Mouse (Mus musculus): ENCODE measurements around the gene Tmem100.

GRCm38 (mm10) chr11:90034646-90035045, 4.5 kb downstream of the Tmem100 start:
- TF ChIP-seq CTCF (IDR thresholded peaks at IDR 0.05; ENCODE audit: extremely low read depth, insufficient read length, insufficient replicate concordance, low read depth, low read length): no peak
- TF ChIP-seq POLR2A (IDR thresholded peaks at IDR 0.05; ENCODE audit: low read depth, low read length): no peak
